Mouse (Mus musculus) heart, embryonic 12.5 days (tissue): Measurements from ENCODE around the gene Flt3l. TPM values are rescaled to one million over a fixed set of nuclear protein-coding genes. Genes with fewer than 3 reads are reported as not detected.

Experiments used
- ATAC-seq: fragments of 200-750 bp; cut with Nextera tagmentation; 2 replicates; pipeline ENCODE4 v1.8.0; 2017; ENCODE audit warnings: moderate TSS enrichment, moderate library complexity; ENCODE audit not compliant: insufficient number of reproducible peaks, low FRiP score
- H3K27ac ChIP-seq: fragments of 300-500 bp; sonication (generic); 2 replicates; pipeline ENCODE4 v1.5.1; 2016; ENCODE audit warnings: mild to moderate bottlenecking, moderate library complexity; ENCODE audit not compliant: poor library complexity, severe bottlenecking
- H3K27me3 ChIP-seq: fragments of 300-500 bp; sonication (generic); replicated peaks from 2 replicates; pipeline ENCODE4 v1.6.1; 2016; ENCODE audit warnings: mild to moderate bottlenecking, moderate library complexity
- H3K36me3 ChIP-seq: fragments of 300-500 bp; sonication (generic); 2 replicates; pipeline ENCODE4 v1.6.1; 2016; ENCODE audit warnings: mild to moderate bottlenecking, moderate library complexity
- H3K4me1 ChIP-seq: fragments of 300-500 bp; sonication (generic); replicated peaks from 2 replicates; pipeline ENCODE4 v1.6.1; 2016; ENCODE audit warnings: mild to moderate bottlenecking
- H3K4me2 ChIP-seq: fragments of 300-500 bp; sonication (generic); 2 replicates; pipeline ENCODE4 v1.6.1; 2016; ENCODE audit warnings: mild to moderate bottlenecking, moderate library complexity
- H3K4me3 ChIP-seq: fragments of 300-500 bp; sonication (generic); 2 replicates; pipeline ENCODE4 v1.5.1; 2016; ENCODE audit warnings: mild to moderate bottlenecking
- H3K9ac ChIP-seq: fragments of 300-500 bp; sonication (generic); 2 replicates; pipeline ENCODE4 v1.6.1; 2016; ENCODE audit warnings: mild to moderate bottlenecking, moderate library complexity
- H3K9me3 ChIP-seq: fragments of 300-500 bp; sonication (generic); replicated peaks from 2 replicates; pipeline ENCODE4 v1.6.1; 2016; ENCODE audit warnings: mild to moderate bottlenecking, moderate library complexity
- whole genome bisulfite sequencing: fragments of 180-500 bp; shearing (Covaris S2); methylation state at CpG from one replicate; pipeline ENCODE4 v1.1.7; 2016; 5-methylcytosine and 5-hydroxymethylcytosine counted together
- polyA plus RNA-seq: library from polyadenylated mRNA; unstranded; fragments of >200 nt; fragmentation: Nextera tagmentation; extraction: Ambion mirVana; gene quantifications from 2 replicates; pipeline ENCODE4 v1.2.1, GENCODE M21; 2016

Flt3l gene
- 1.1 and 1.2 TPM in 2 replicates for polyA plus RNA-seq

DNA sequence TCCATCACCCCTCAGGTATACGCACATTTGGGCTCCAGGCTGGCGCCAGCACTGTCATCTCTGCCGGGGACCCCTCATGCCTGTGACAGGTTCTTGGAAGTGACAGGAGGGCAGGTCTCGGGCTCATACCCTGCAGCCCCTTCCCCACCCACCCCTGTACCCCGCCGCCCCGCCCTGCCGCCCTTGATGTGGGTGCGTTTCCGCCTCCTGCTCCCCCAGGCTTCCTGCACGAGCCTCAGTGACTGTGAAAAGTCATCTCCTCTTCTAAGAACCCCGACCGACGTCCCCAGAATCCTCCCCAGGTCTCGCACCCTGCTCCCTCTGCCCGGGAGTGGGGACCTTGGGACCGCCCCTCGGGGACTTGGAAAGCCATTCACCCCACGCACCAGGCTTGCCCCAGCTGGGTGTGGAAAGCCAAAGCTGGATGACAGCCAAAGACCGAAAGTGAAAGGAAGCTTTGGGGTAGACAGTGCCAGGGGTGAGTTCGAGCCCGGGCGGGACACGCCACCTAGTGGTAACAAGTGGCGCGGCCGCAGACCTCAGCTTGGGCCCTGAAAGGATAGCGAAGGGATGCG lies at the start of gene Flt3l, which contains the start of gene Gm45713:
Flt3l (minus strand) TSS at position 440 of the 575 bp plus-strand sequence.
Gm45713 (minus strand) TSS at position 239 of the 575 bp plus-strand sequence.
- H3K9me3 ChIP-seq, result peaks cover 3% of the 10 kb centered on the region
- H3K4me2 ChIP-seq, result peak within 1 kb of the TSS; percentile 87
- WGBS, result 1% methylated on average over 29 of the region's 29 CpGs
- peak within 1 kb of the TSS; percentile 66 for H3K9ac ChIP-seq
- peak within 1 kb of the TSS; percentile 54 for H3K27ac ChIP-seq
- H3K36me3 ChIP-seq, result no peaks in the 10 kb centered on the region
- 0 out of 2 replicates have a peak, but pooled peaks cover 8% of the 10 kb centered on the region for H3K27me3 ChIP-seq
- peak; percentile 79 for ATAC-seq
- peak within 1 kb of the TSS; percentile 57 for H3K4me3 ChIP-seq
- peaks cover 47% of the 10 kb centered on the region for H3K4me1 ChIP-seq

DNA sequence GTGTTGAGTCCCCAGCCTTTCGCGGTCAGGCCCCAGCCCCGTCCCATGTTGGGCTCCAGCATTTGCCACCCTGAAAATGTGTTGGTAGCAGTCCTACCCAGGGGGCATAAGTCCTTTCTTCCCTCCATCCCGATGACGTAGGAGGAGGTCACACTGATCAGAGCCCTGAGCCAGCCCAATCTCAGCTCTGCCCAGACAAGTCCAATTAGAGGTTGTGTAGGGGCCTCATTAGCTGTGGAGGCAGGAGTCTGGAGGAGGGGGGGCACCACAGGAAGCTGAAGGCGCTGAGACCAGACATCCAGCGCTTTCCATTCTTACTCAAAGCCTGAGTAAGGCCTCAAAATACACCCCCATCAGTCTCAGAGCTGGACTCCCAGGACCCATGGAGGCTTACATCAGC lies 49.7 kb upstream of the Flt3l start:
- Histone ChIP-seq H3K27me3 (peaks cover 98% of the 10 kb centered on the region), H3K27ac (no peak overlapping the region), H3K9ac (no peak overlapping the region), H3K4me3 (no peak overlapping the region), H3K4me2 (no peak overlapping the region), H3K36me3 (no peaks in the 10 kb centered on the region), H3K9me3 (no peaks in the 10 kb centered on the region), H3K4me1 (peaks cover 18% of the 10 kb centered on the region)
- no peak for ATAC-seq
- 64% methylated on average over 7 of the region's 7 CpGs for WGBS

DNA sequence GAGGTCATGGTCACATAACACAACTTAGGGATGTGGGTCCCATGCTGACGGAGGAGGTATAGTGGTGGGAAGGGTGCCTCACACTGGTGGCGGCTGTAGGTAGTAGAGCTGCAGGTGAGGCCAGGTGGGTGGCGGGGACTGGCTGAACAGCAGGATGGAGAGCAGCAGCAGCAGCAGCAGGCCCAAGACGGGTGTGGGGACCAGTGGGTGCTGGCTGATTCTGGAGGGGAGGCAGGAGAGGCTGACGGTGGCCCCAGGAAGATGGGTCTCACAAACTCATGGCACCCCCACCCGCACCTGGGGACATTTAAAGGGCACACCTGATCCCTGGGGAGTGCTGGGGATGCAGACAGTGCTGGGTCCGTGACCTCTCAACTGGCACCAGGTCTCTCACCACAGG lies 47.4 kb upstream of the Flt3l start:
- Histone ChIP-seq H3K4me3 (no peak overlapping the region), H3K9ac (no peak overlapping the region), H3K27ac (no peak overlapping the region), H3K36me3 (no peaks in the 10 kb centered on the region), H3K4me1 (peaks cover 23% of the 10 kb centered on the region), H3K9me3 (no peaks in the 10 kb centered on the region), H3K27me3 (peaks cover 98% of the 10 kb centered on the region), H3K4me2 (no peak overlapping the region)
- WGBS, result 68% methylated on average over 7 of the region's 7 CpGs
- ATAC-seq, result no peak

DNA sequence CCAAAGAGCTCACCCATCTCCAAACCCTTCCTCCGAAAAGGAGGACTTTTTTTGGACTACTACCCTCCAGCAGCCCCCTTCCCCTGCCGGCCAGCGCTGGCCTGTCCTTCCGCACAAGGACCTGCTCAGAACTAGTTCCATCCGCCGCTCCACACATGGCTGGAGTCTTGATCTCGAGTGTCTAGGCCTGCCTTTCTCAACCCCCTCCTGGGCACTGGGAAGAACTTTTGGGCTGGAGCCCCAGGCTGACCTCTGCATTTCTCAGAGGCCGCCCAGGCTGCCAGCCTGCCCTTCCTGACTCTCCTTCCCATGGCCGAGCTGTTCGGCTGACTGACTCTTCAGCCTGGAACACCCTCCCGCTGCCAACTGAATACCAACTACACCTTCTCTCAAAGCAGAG lies 46.4 kb upstream of the Flt3l start:
- ATAC-seq, result no peak

DNA sequence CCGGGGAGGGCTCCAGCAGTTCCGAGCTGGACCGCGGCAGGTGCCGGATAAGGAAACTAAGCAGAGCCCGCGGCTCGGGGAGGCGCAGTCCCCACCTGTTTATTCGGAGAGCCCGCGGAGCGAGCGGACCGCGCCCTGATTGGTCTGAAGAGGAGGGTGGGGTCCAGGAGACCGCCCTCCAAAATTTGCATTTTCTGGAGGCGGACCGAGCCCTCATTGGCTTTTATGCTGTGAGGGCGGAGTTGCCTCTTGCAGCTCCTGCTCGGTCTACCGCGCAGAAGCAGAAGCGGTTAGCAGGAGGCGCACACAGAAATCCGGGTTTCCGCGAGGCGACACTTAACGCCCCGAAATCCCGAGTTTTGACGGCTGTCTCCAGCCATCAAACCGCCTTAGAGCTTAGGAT lies 46.0 kb upstream of the Flt3l start:
- peak overlapping the region; percentile 63 for H3K4me2 ChIP-seq
- H3K4me3 ChIP-seq, result peak overlapping the region; percentile 37
- no peaks in the 10 kb centered on the region for H3K9me3 ChIP-seq
- H3K27me3 ChIP-seq, result peaks cover 98% of the 10 kb centered on the region
- peak; percentile 80 for ATAC-seq
- peak overlapping the region; percentile 31; the same call in 1 of the 2 replicates for H3K9ac ChIP-seq
- no peak overlapping the region for H3K27ac ChIP-seq
- H3K4me1 ChIP-seq, result peaks cover 23% of the 10 kb centered on the region
- no peaks in the 10 kb centered on the region for H3K36me3 ChIP-seq
- under 1% methylated on average over 34 of the region's 34 CpGs for WGBS

More for the DNA sequence above, 46.4 kb upstream of the Flt3l start:
- Histone ChIP-seq H3K36me3 (no peaks in the 10 kb centered on the region), H3K4me2 (peak overlapping the region; percentile 63), H3K4me1 (peaks cover 23% of the 10 kb centered on the region), H3K9ac (peak overlapping the region; percentile 31; the same call in 1 of the 2 replicates), H3K27me3 (peaks cover 98% of the 10 kb centered on the region), H3K9me3 (no peaks in the 10 kb centered on the region), H3K4me3 (peak overlapping the region; percentile 37), H3K27ac (no peak overlapping the region)
- WGBS, result 18% methylated on average over 11 of the region's 11 CpGs

DNA sequence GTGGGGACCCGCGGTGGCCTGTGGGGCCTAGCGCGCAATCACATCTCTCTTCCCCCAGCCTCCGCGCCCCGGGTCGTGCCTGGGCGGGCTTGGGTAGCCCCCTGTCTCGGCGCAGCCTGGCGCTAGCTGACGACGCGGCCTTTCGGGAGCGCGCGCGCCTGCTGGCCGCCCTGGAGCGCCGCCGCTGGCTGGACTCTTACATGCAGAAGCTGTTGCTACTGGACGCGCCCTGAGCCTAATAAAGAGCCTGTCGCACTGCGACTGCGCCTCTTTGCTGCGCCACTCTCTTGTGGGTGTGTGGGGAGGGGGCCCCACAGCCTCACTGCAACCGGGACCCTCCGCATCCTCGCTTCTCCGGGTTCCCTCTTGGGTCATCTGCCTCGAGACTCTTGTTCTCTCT lies 45.3 kb upstream of the Flt3l start:
- no peak for ATAC-seq
- Histone ChIP-seq H3K4me3 (peak overlapping the region; percentile 37), H3K9ac (no peak overlapping the region), H3K4me2 (peak overlapping the region; percentile 63), H3K36me3 (no peaks in the 10 kb centered on the region), H3K9me3 (no peaks in the 10 kb centered on the region), H3K4me1 (peaks cover 24% of the 10 kb centered on the region), H3K27me3 (peaks cover 98% of the 10 kb centered on the region), H3K27ac (no peak overlapping the region)
- 6% methylated on average over 29 of the region's 35 CpGs for WGBS

DNA sequence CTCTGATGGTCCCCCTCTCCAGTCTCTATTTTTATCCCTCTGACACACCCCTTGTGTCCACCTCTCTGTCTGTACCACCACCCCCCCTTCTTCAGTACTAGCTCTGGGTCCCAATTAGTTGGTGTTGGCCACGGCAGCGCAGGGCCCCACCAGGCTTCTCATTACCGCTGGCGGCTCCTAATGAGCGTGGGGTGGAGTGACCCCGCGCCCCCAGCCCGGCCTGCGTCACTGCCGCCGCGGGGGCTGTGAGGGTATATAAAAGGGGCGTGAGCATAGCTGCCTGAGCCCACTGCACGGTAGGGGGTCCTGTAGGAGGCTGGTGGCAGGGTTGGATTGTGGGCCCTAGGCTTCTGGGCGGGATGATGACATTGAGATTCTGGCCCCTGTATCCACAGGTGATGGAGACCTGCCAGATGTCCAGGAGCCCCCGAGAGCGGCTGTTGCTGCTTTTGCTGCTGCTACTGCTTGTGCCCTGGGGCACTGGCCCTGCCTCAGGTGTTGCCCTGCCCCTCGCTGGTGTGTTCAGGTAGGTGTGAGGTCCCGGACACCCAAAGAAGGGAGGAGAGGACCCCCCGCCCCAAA lies 44.8 kb upstream of the Flt3l start, which contains the start of gene Pth2:
Pth2 (plus strand) TSS at position 100 of the 582 bp plus-strand sequence.
- Histone ChIP-seq H3K4me2 (peak within 1 kb of the TSS; percentile 63), H3K36me3 (no peaks in the 10 kb centered on the region), H3K27ac (no peak within 1 kb of the TSS), H3K9ac (no peak within 1 kb of the TSS; the same call in 1 of the 2 replicates), H3K4me3 (peak within 1 kb of the TSS; percentile 37), H3K9me3 (no peaks in the 10 kb centered on the region), H3K4me1 (peaks cover 30% of the 10 kb centered on the region), H3K27me3 (peaks cover 98% of the 10 kb centered on the region)
- ATAC-seq, result no peak
- 21% methylated on average over 20 of the region's 20 CpGs for WGBS

DNA sequence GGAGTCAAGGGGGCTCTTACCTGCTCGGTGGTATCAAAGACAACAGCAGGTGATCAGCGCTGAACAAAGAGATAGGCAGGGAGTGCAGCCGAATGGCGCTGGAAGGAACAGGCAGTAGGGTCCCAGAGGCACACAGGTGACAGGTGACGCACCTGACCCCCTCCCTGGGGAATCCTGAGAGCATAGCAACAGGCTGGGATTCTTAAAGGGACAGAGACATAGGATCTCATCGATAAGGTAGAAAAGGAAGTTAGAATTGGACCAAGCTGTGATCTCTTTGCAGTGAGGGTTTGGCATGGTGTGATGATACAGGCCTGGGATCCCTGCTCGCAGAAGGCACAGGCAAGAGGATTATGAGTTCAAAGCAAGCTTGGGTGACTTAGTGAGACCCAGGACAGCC lies 43.2 kb upstream of the Flt3l start, which contains the start of gene Gfy:
Gfy (minus strand) TSS at position 101 of the 400 bp plus-strand sequence.
- Histone ChIP-seq H3K4me1 (peaks cover 38% of the 10 kb centered on the region), H3K9ac (no peak within 1 kb of the TSS), H3K4me2 (no peak within 1 kb of the TSS), H3K27ac (no peak within 1 kb of the TSS), H3K27me3 (peaks cover 98% of the 10 kb centered on the region), H3K9me3 (no peaks in the 10 kb centered on the region), H3K4me3 (no peak within 1 kb of the TSS), H3K36me3 (no peaks in the 10 kb centered on the region)
- ATAC-seq, result no peak
- WGBS, result 33% methylated on average over 7 of the region's 7 CpGs

DNA sequence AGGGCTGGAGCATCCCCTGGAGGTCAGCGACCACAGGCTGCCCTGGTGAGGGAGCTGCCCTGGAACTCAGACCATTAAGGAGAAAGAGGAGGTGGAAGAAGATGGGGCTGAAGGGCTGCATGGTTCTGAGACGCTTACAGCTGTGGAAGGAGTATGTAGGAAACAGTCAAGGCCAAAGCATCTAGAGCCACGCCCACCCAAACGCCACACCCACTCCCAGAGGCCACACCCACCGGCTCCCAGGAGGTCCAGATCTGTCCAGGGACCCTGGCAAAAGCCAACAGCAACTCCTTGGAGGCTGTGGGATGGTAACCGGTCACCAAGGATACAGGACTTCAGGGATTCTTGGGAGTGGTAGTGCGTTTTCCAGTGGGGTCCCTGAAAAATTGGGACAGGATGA lies 42.3 kb upstream of the Flt3l start:
- 29% methylated on average over 7 of the region's 7 CpGs for WGBS
- Histone ChIP-seq H3K4me3 (no peak overlapping the region), H3K36me3 (no peaks in the 10 kb centered on the region), H3K9me3 (no peaks in the 10 kb centered on the region), H3K27me3 (peaks cover 97% of the 10 kb centered on the region), H3K4me2 (no peak overlapping the region), H3K9ac (no peak overlapping the region), H3K27ac (no peak overlapping the region), H3K4me1 (peaks cover 38% of the 10 kb centered on the region)
- ATAC-seq, result no peak

DNA sequence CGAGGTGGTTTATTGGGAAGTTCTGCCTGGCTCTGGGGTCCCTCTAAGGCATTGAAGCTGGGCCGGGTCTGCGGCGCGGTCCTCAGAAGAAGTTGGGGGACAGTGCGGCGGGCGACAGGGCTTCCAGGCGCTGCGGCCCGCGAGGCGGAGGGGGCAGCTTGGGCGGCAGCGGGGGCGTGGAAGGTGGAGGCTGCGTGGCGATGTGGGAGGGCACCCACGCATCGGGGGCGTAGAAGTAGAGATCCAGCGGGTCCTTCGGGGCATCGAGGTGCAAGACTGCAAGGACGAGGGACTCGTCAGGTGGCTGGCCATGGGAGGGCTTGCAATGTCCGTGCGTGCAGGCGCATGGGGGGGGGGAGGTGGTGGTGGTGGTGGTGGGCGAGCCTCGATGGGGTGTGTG lies 40.1 kb upstream of the Flt3l start:
- no peak overlapping the region for H3K27ac ChIP-seq
- 0 out of 2 replicates have a peak overlapping the region, but pooled peaks have one; percentile 21 for H3K9ac ChIP-seq
- no peak for ATAC-seq
- H3K4me1 ChIP-seq, result peaks cover 26% of the 10 kb centered on the region
- H3K4me2 ChIP-seq, result peak overlapping the region; percentile 53
- 3% methylated on average over 30 of the region's 31 CpGs for WGBS
- H3K9me3 ChIP-seq, result peaks cover 17% of the 10 kb centered on the region
- H3K27me3 ChIP-seq, result peaks cover 98% of the 10 kb centered on the region
- no peaks in the 10 kb centered on the region for H3K36me3 ChIP-seq
- H3K4me3 ChIP-seq, result peak overlapping the region; percentile 32

DNA sequence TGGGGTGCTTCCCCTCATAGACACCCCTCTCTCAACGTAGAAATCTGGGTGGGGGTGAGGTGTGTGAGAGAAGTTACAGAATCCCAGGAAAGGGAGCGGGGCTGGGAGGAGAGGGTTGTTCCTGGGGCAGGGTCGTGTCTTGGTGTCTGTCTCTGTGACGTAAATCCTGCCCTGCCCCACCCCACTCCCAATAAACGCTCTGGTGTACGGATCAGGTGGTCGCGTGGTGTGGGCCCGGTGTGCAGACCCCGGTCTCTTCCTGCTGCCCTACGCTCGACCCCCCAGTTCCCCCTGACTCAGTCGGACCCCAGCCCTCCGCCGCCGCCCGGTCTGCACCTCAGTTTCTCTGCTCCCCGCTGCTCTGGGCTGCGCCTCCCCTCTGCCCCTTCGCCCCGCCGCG lies 39.7 kb upstream of the Flt3l start:
- Histone ChIP-seq H3K9ac (0 out of 2 replicates have a peak overlapping the region, but pooled peaks have one; percentile 21), H3K27me3 (peaks cover 97% of the 10 kb centered on the region), H3K27ac (no peak overlapping the region), H3K36me3 (no peaks in the 10 kb centered on the region), H3K4me1 (peaks cover 21% of the 10 kb centered on the region), H3K4me2 (peak overlapping the region; percentile 53), H3K9me3 (peaks cover 21% of the 10 kb centered on the region), H3K4me3 (peak overlapping the region; percentile 32)
- ATAC-seq, result no peak
- whole genome bisulfite sequencing, result 1% methylated on average over 23 of the region's 23 CpGs
